Mouse (Mus musculus) myocyte (in vitro differentiated cells): Measurements from ENCODE around the gene Mroh3.
A peak's percentile ranks its signal among the peaks of the same experiment; 100 is the strongest.

ENCODE experiments used
- CEBPB ChIP-seq: IDR thresholded peaks from 2 replicates; pipeline ENCODE4 v1.6.1; 2011; ENCODE audit warnings: mild to moderate bottlenecking, moderate library complexity; ENCODE audit not compliant: poor library complexity, insufficient read depth, severe bottlenecking
- MAX ChIP-seq: IDR thresholded peaks from one replicate; pipeline ENCODE4 v1.6.1; 2011; ENCODE audit warnings: low read depth, mild to moderate bottlenecking, control low read depth
- MYOD1 ChIP-seq, 3 experiments: IDR thresholded peaks; one replicate each; pipeline ENCODE4 v1.6.1; 2011; ENCODE audit warnings: control low read depth in 2 of 3, low read depth in 2 of 3, mild to moderate bottlenecking in 2 of 3, moderate library complexity in 1 of 3; ENCODE audit not compliant: insufficient read length in 2 of 3, control insufficient read depth in 1 of 3
- POLR2A ChIP-seq: IDR thresholded peaks from one replicate; pipeline ENCODE4 v1.6.1; 2011; ENCODE audit warnings: low read depth, mild to moderate bottlenecking, control low read depth, moderate library complexity; ENCODE audit not compliant: insufficient read length
- POLR2AphosphoS2 ChIP-seq: IDR thresholded peaks from one replicate; pipeline ENCODE4 v1.6.1; 2011; ENCODE audit warnings: low read depth, control low read depth; ENCODE audit not compliant: insufficient read length
- TCF3 ChIP-seq: IDR thresholded peaks from one replicate; pipeline ENCODE4 v1.6.1; 2011; ENCODE audit warnings: low read depth, control low read depth; ENCODE audit not compliant: insufficient read length
- USF1 ChIP-seq: IDR thresholded peaks from one replicate; pipeline ENCODE4 v1.6.1; 2011; ENCODE audit warnings: low read depth, mild to moderate bottlenecking, control low read depth, moderate library complexity

DNA sequence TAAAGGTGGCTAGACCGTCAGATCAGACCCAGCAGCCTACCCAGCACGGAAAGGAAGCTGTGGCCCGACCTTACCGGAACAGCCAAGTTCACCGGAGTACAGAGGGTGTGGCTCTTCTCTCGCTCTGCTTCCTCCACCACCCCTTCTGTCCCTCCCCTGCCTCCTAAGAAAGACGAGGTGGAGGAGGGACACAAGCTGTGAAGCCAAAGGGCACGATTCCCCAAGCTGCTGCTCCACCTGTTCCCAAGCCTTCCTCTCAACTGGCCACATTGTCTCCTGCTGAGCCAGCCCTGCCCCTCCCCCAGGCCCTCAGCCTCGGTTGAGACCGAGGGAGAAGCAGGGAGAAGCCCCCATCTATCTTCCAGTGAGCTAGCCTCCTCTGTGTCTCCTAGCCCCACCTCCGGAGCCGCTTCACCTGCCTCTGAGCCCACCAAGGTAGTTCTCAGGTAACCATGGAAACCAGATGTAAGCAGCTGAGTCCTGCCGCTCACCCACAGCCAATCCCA is 38.5 kb downstream of the Mroh3 start:
- no peak for TF ChIP-seq CEBPB
- TF ChIP-seq POLR2AphosphoS2 = peak; percentile 30
- TF ChIP-seq MAX = no peak
- TF ChIP-seq POLR2A = peak; percentile 45
- peak in 2 of 3 experiments; percentile 47 to 90 for TF ChIP-seq MYOD1 (IDR thresholded peaks at IDR 0.05; ENCODE audit: control insufficient read depth in 1 of 3, insufficient read length in 2 of 3, low read depth in 2 of 3)
- TF ChIP-seq TCF3 = no peak
- no peak for TF ChIP-seq USF1
